Mouse (Mus musculus): ENCODE measurements around the gene Zfp747. TPM values are rescaled to one million over a fixed set of nuclear protein-coding genes. Genes with fewer than 3 reads are reported as not detected.

Gene Zfp747
- polyA plus RNA-seq, 3 experiments from 2014 or later = 9.9 to 11.0 (median 10.6) TPM

- ATAC-seq = no peak
Measured at GRCm38 (mm10) chr7:127326685-127327084, 49.2 kb downstream of the Zfp747 start.

- ATAC-seq = no peak
Measured at GRCm38 (mm10) chr7:127325550-127325949, 50.3 kb downstream of the Zfp747 start.

GRCm38 (mm10) chr7:127324944-127325343 is 50.9 kb downstream of the Zfp747 start:
- no peak for ATAC-seq

Other genes with a start within 250 kb of the Zfp747 start
- 100 to 1,000 TPM; 105 to 226 (median 130) TPM for gene Spn, start 238.2 kb downstream of the Zfp747 start, polyA plus RNA-seq (2017; shearing (Covaris generic))
- 10 to 100 TPM; 43.2 to 56.9 (median 48.7) TPM for gene Cd2bp2, start 180.0 kb downstream of the Zfp747 start, polyA plus RNA-seq (2017; shearing (Covaris generic))
- 10 to 100 TPM; 13.2 to 16.6 (median 13.6) TPM for gene Tbc1d10b, start 167.6 kb downstream of the Zfp747 start, polyA plus RNA-seq (2017; shearing (Covaris generic))
- gene Mylpf, start 167.2 kb downstream of the Zfp747 start, polyA plus RNA-seq (2017; shearing (Covaris generic)) = 10 to 100 TPM; 23.0 to 25.8 (median 23.4) TPM
- 1 to 10 TPM; 3.3 to 6.8 (median 4.6) TPM for gene Zfp553, start 143.0 kb downstream of the Zfp747 start, polyA plus RNA-seq (2017; shearing (Covaris generic))
- 100 to 1,000 TPM; 783 to 927 (median 807) TPM for gene Sept1, start 142.9 kb downstream of the Zfp747 start, polyA plus RNA-seq (2017; shearing (Covaris generic))
- gene Zfp771, start 131.8 kb downstream of the Zfp747 start, polyA plus RNA-seq (2017; shearing (Covaris generic)) = 1 to 10 TPM in 1 of 3 experiments, under 1 TPM in 1, not detected in 1; 0.46 to 1.5 TPM
- gene Dctpp1, start 115.3 kb downstream of the Zfp747 start, polyA plus RNA-seq (2017; shearing (Covaris generic)) = 10 to 100 TPM; 37.2 to 88.3 (median 51.2) TPM
- 10 to 100 TPM; 19.4 to 45.4 (median 28.6) TPM for gene Sephs2, start 102.0 kb downstream of the Zfp747 start, polyA plus RNA-seq (2017; shearing (Covaris generic))
- gene Itgal, start 79.8 kb downstream of the Zfp747 start, polyA plus RNA-seq (2017; shearing (Covaris generic)) = 100 to 1,000 TPM; 201 to 247 (median 214) TPM
- gene Zfp768, start 30.5 kb downstream of the Zfp747 start, polyA plus RNA-seq (2017; shearing (Covaris generic)) = under 1 TPM in 1 of 3 experiments, not detected in 2; 0.28 TPM
- 1 to 10 TPM; 4.8 to 8.8 (median 6.5) TPM for gene 9130019O22Rik, start 11.1 kb upstream of the Zfp747 start, polyA plus RNA-seq (2017; shearing (Covaris generic))
- 1 to 10 TPM; 4.0 to 7.8 (median 5.4) TPM for gene E430018J23Rik, start 17.6 kb upstream of the Zfp747 start, polyA plus RNA-seq (2017; shearing (Covaris generic))
- gene Zfp764, start 30.8 kb upstream of the Zfp747 start, polyA plus RNA-seq (2017; shearing (Covaris generic)) = 1 to 10 TPM; 3.6 to 7.5 (median 6.1) TPM
- 10 to 100 TPM; 15.5 to 20.4 (median 16.4) TPM for gene Zfp688, start 46.0 kb upstream of the Zfp747 start, polyA plus RNA-seq (2017; shearing (Covaris generic))
- gene Zfp689, start 73.1 kb upstream of the Zfp747 start, polyA plus RNA-seq (2017; shearing (Covaris generic)) = 1 to 10 TPM; 4.3 to 5.0 (median 4.7) TPM
- gene Prr14, start 83.6 kb upstream of the Zfp747 start, polyA plus RNA-seq (2017; shearing (Covaris generic)) = 100 to 1,000 TPM; 151 to 194 (median 184) TPM
- gene Fbrs, start 103.1 kb upstream of the Zfp747 start, polyA plus RNA-seq (2017; shearing (Covaris generic)) = 10 to 100 TPM; 17.7 to 30.0 (median 19.5) TPM
- 10 to 100 TPM in 1 of 3 experiments, 1 to 10 TPM in 2; 6.2 to 19.0 (median 9.0) TPM for gene Srcap, start 135.9 kb upstream of the Zfp747 start, polyA plus RNA-seq (2017; shearing (Covaris generic))
- gene Gm42715, start 143.5 kb upstream of the Zfp747 start, polyA plus RNA-seq (2017; shearing (Covaris generic)) = 10 to 100 TPM; 22.6 to 29.7 (median 25.3) TPM
- gene Tmem265, start 185.3 kb upstream of the Zfp747 start, polyA plus RNA-seq (2017; shearing (Covaris generic)) = 10 to 100 TPM; 30.0 to 46.0 (median 34.3) TPM
- gene Phkg2, start 197.3 kb upstream of the Zfp747 start, polyA plus RNA-seq (2017; shearing (Covaris generic)) = 100 to 1,000 TPM in 1 of 3 experiments, 10 to 100 TPM in 2; 75.0 to 116 (median 93.2) TPM
- gene Ccdc189, start 212.5 kb upstream of the Zfp747 start, polyA plus RNA-seq (2017; shearing (Covaris generic)) = 1 to 10 TPM in 1 of 3 experiments, under 1 TPM in 2; 0.21 to 1.3 (median 0.72) TPM
- gene Rnf40, start 212.7 kb upstream of the Zfp747 start, polyA plus RNA-seq (2017; shearing (Covaris generic)) = 10 to 100 TPM; 24.0 to 30.6 (median 29.7) TPM
- gene Zfp629, start 239.7 kb upstream of the Zfp747 start, polyA plus RNA-seq (2017; shearing (Covaris generic)) = under 1 TPM in 2 of 3 experiments, not detected in 1; 0.74 to 0.92 TPM

All from inflammation-experienced regulatory T-cells, adult 6 months (primary cell).